Mouse (Mus musculus) forebrain, embryonic 14.5 days (tissue): ENCODE results near the gene Klf13. TPM values are rescaled to one million over a fixed set of nuclear protein-coding genes. Genes with fewer than 3 reads are reported as not detected.

Experiments used
- ATAC-seq: fragments of 200-750 bp; cut with Nextera tagmentation; 2 replicates; pipeline ENCODE4 v1.8.0; 2017; ENCODE audit warnings: mild to moderate bottlenecking, moderate library complexity
- DNase-seq: peaks from one replicate; pipeline ENCODE4 v3.0.0-alpha.2; 2015; ENCODE audit warnings: low spot score
- H3K27ac ChIP-seq: fragments of 300-500 bp; sonication (generic); 2 replicates; pipeline ENCODE4 v1.5.1; 2014; ENCODE audit warnings: low read depth, mild to moderate bottlenecking, control low read depth, low read length, moderate library complexity
- H3K27me3 ChIP-seq: fragments of 300-500 bp; sonication (generic); replicated peaks from 2 replicates; pipeline ENCODE4 v1.6.1; 2014; ENCODE audit warnings: low read length, control low read depth, mixed read lengths; ENCODE audit not compliant: control insufficient read depth, insufficient read depth
- H3K36me3 ChIP-seq: fragments of 300-500 bp; sonication (generic); 2 replicates; pipeline ENCODE4 v1.6.1; 2014; ENCODE audit warnings: low read length, control low read depth; ENCODE audit not compliant: control insufficient read depth, insufficient read depth
- H3K4me1 ChIP-seq: fragments of 300-500 bp; sonication (generic); 2 replicates; pipeline ENCODE4 v1.6.1; 2014; ENCODE audit warnings: antibody characterized with exemption, low read length, control low read depth; ENCODE audit not compliant: control insufficient read depth, insufficient read depth
- H3K4me2 ChIP-seq: fragments of 300-500 bp; sonication (generic); 2 replicates; pipeline ENCODE4 v1.6.1; 2014; ENCODE audit warnings: mild to moderate bottlenecking, control low read depth, low read length
- H3K4me3 ChIP-seq: fragments of 300-500 bp; sonication (generic); 2 replicates; pipeline ENCODE4 v1.5.1; 2014; ENCODE audit warnings: low read depth, low read length, control low read depth
- H3K9ac ChIP-seq: fragments of 300-500 bp; sonication (generic); 2 replicates; pipeline ENCODE4 v1.6.1; 2014; ENCODE audit warnings: mild to moderate bottlenecking, low read length, control low read depth, moderate library complexity
- H3K9me3 ChIP-seq: fragments of 300-500 bp; sonication (generic); replicated peaks from 2 replicates; pipeline ENCODE4 v1.6.1; 2016; ENCODE audit warnings: low read length, control low read depth, mixed read lengths; ENCODE audit not compliant: control insufficient read depth
- WGBS: fragments of 180-500 bp; shearing (Covaris S2); extraction: QIAGEN DNeasy Blood & Tissue Kit; methylation state at CpG from one replicate; pipeline ENCODE4 v1.1.7; 2014; 5-methylcytosine and 5-hydroxymethylcytosine counted together
- polyA plus RNA-seq: library from polyadenylated mRNA; unstranded; fragments of >200 nt; fragmentation: Nextera tagmentation; extraction: Ambion mirVana; gene quantifications from 2 replicates; pipeline ENCODE4 v1.2.1, GENCODE M21; 2014

Klf13 gene
- polyA plus RNA-seq, result 28.2 and 33.2 TPM in 2 replicates

GRCm38 (mm10) chr7:63938914-63939396 is at the start of gene Klf13:
Gene Klf13 (minus strand): TSS chr7:63938915.
- H3K4me3 ChIP-seq, result peak within 1 kb of the TSS; percentile 97
- peak; percentile 100 for DNase-seq
- no peaks in the 10 kb centered on the region for H3K27me3 ChIP-seq
- H3K9me3 ChIP-seq, result no peaks in the 10 kb centered on the region
- peak within 1 kb of the TSS; percentile 95 for H3K9ac ChIP-seq
- WGBS, result under 1% methylated on average over 49 of the region's 50 CpGs
- H3K36me3 ChIP-seq, result no peaks in the 10 kb centered on the region
- peak within 1 kb of the TSS; percentile 96 for H3K4me2 ChIP-seq
- peak within 1 kb of the TSS; percentile 95 for H3K27ac ChIP-seq
- ATAC-seq, result peak; percentile 94
- H3K4me1 ChIP-seq, result peaks cover 16% of the 10 kb centered on the region

GRCm38 (mm10) chr7:63988391-63988790 is 49.7 kb upstream of the Klf13 start:
- WGBS, result 96% methylated on average over 2 of the region's 2 CpGs
- Histone ChIP-seq H3K4me2 (no peak overlapping the region), H3K36me3 (no peaks in the 10 kb centered on the region), H3K4me3 (no peak overlapping the region), H3K4me1 (peaks cover 15% of the 10 kb centered on the region), H3K9me3 (no peaks in the 10 kb centered on the region), H3K27me3 (no peaks in the 10 kb centered on the region), H3K9ac (no peak overlapping the region), H3K27ac (no peak overlapping the region)
- DNase-seq, result no peak
- ATAC-seq, result no peak

GRCm38 (mm10) chr7:63986407-63987182 is 47.9 kb upstream of the Klf13 start:
- peak; percentile 95 for ATAC-seq
- Histone ChIP-seq H3K4me1 (peaks cover 15% of the 10 kb centered on the region), H3K36me3 (no peaks in the 10 kb centered on the region), H3K9ac (peak overlapping the region; percentile 48), H3K4me2 (peak overlapping the region; percentile 8; the same call in 1 of the 2 replicates), H3K9me3 (no peaks in the 10 kb centered on the region), H3K27me3 (no peaks in the 10 kb centered on the region), H3K27ac (peak overlapping the region; percentile 96), H3K4me3 (no peak overlapping the region)
- DNase-seq, result peak; percentile 92
- 14% methylated on average over 12 of the region's 12 CpGs for WGBS

GRCm38 (mm10) chr7:63985696-63986406 is 47.1 kb upstream of the Klf13 start:
- no peak overlapping the region for H3K4me3 ChIP-seq
- H3K9ac ChIP-seq, result peak overlapping the region; percentile 48
- no peaks in the 10 kb centered on the region for H3K27me3 ChIP-seq
- no peaks in the 10 kb centered on the region for H3K9me3 ChIP-seq
- DNase-seq (peak; percentile 45), ATAC-seq (peak; percentile 18; the same call in 1 of the 2 replicates)
- H3K27ac ChIP-seq, result peak overlapping the region; percentile 96
- H3K36me3 ChIP-seq, result no peaks in the 10 kb centered on the region
- H3K4me1 ChIP-seq, result peaks cover 15% of the 10 kb centered on the region
- 66% methylated on average over 9 of the region's 9 CpGs for whole genome bisulfite sequencing
- peak overlapping the region; percentile 8; the same call in 1 of the 2 replicates for H3K4me2 ChIP-seq

GRCm38 (mm10) chr7:63985266-63985665 is 46.6 kb upstream of the Klf13 start:
- H3K36me3 ChIP-seq, result no peaks in the 10 kb centered on the region
- H3K27ac ChIP-seq, result no peak overlapping the region
- no peak overlapping the region for H3K4me2 ChIP-seq
- no peaks in the 10 kb centered on the region for H3K27me3 ChIP-seq
- H3K9me3 ChIP-seq, result no peaks in the 10 kb centered on the region
- WGBS, result 84% methylated on average over 7 of the region's 7 CpGs
- DNase-seq (no peak), ATAC-seq (no peak)
- peaks cover 15% of the 10 kb centered on the region for H3K4me1 ChIP-seq
- H3K9ac ChIP-seq, result no peak overlapping the region
- H3K4me3 ChIP-seq, result no peak overlapping the region

GRCm38 (mm10) chr7:63984329-63984728 is 45.6 kb upstream of the Klf13 start:
- Histone ChIP-seq H3K36me3 (no peaks in the 10 kb centered on the region), H3K27ac (no peak overlapping the region), H3K4me3 (no peak overlapping the region), H3K9me3 (no peaks in the 10 kb centered on the region), H3K4me2 (no peak overlapping the region), H3K9ac (no peak overlapping the region), H3K4me1 (peaks cover 15% of the 10 kb centered on the region), H3K27me3 (no peaks in the 10 kb centered on the region)
- ATAC-seq, result no peak
- 96% methylated on average over 2 of the region's 2 CpGs for WGBS
- no peak for DNase-seq

- H3K27ac ChIP-seq, result no peak overlapping the region
- no peak overlapping the region for H3K4me2 ChIP-seq
- no peaks in the 10 kb centered on the region for H3K4me1 ChIP-seq
- 90% methylated on average over 4 of the region's 4 CpGs for WGBS
- H3K36me3 ChIP-seq, result no peaks in the 10 kb centered on the region
- H3K9ac ChIP-seq, result no peak overlapping the region
- DNase-seq (no peak), ATAC-seq (no peak)
- H3K27me3 ChIP-seq, result no peaks in the 10 kb centered on the region
- no peak overlapping the region for H3K4me3 ChIP-seq
- no peaks in the 10 kb centered on the region for H3K9me3 ChIP-seq
Observed at GRCm38 (mm10) chr7:63977631-63978030, 38.9 kb upstream of the Klf13 start.

GRCm38 (mm10) chr7:63970986-63971385 is 32.3 kb upstream of the Klf13 start:
- no peaks in the 10 kb centered on the region for H3K36me3 ChIP-seq
- peaks cover 6% of the 10 kb centered on the region; the same call in 1 of the 2 replicates for H3K4me1 ChIP-seq
- H3K9ac ChIP-seq, result no peak overlapping the region
- H3K4me2 ChIP-seq, result no peak overlapping the region
- WGBS, result 72% methylated on average over 4 of the region's 4 CpGs
- ATAC-seq (peak; percentile 85), DNase-seq (peak; percentile 71)
- H3K27me3 ChIP-seq, result no peaks in the 10 kb centered on the region
- no peaks in the 10 kb centered on the region for H3K9me3 ChIP-seq
- H3K4me3 ChIP-seq, result no peak overlapping the region
- H3K27ac ChIP-seq, result 0 out of 2 replicates have a peak overlapping the region, but pooled peaks have one; percentile 14
